Mouse (Mus musculus) T-cell, adult 2 months (primary cell): ENCODE data around the gene Tedc2.

Source experiments
- DNase-seq: peaks from one replicate; pipeline ENCODE4 v3.0.0; 2022; ENCODE audit warnings: low spot score

The Tedc2 gene

DNA sequence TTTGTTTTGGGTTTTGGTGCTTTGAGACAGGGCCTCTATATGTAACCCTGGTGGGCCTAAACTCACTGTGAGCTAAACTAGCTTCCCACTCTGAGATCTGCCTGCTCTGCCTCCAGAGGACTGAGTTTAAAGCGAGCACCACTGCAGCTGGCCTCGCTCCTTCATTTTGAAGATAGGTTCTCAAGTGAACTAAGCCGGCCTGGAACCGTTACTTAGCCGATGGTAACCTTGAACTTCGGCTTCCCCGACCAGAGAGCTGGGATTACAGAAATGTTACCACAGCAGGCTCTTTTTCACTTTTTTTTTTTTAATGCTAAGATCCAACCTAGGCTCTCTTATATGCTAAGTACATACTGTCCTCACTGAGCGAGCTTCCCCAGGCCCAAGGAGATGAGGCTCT is 27.4 kb downstream of the Tedc2 start:
- DNase-seq, result no peak

DNA sequence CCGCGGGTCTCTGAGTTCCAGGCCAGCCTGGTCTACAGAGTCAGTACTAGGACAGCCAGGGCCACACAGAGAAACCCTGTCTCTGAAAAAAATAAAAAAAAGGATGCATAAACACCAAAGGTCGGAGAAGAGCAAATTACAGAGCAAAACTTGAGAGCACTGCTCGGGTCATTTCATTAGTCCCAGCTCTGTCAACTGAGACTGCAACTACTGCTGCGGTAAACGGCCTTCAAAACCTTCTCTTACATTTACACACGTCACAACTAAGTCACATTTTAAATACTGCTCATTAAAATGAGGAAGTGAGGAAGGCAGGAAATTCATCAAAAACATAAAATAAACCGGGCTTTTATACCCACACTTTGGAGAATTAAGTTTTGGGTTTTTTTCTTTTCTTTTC is 27.8 kb downstream of the Tedc2 start:
- DNase-seq, result no peak

DNA sequence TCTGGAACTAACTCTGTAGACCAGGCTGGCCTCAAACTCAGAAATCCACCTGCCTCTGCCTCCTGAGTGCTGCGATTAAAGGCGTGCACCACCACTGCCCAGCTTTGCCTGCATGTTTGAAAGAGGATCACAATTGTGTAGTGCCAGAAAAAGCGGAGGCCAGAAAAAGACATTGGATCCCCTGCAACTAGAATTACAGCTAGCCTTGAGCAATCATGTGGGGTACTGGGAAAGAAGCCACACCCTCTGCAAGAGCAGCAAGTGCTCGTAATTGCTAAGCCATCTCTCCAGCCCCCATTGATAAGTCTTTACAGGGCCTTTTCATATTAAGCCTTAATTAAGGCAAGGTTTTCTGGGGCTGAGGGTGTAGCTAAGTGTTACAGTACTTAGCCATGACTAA is 29.2 kb downstream of the Tedc2 start:
- DNase-seq, result no peak

DNA sequence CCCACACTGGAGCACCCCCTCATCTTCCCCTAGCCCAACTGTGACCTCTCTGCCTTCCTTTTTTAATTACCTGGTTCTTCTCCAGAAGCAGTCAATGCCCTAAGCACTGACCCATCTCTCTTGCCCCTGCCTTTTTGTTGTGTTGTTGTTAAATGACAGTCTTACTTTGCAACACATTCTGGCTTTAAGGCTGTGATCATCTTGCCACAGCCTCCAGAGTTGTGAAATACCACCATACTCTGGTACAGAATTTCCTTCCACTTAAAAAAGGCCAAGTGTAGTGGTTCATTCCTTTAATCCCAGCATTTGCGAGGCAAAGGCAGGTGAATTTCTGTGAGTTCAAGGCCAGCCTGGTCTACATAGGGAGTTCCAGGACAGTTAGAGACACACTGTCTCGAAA is 29.7 kb downstream of the Tedc2 start:
- DNase-seq, result no peak

DNA sequence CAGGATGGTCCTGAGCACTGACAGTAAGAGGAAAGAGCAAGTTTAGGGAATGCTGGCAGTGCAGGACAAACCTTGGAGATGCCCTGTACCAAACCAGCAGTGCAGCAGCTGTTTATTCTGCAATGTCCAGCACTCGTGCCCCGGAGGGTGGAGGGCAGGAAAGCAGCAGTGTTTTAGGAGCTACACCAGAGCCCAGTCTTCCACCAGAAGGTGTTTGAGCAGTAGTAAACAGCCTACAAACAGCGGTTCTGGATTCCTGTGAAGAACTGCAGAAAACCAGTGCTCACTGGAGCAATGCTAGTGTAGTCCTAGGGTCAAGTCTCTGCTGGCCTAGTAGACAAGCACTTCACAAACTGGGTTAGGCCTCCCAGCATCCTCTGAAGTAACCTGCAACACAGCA is 46.4 kb downstream of the Tedc2 start:
- no peak for DNase-seq

DNA sequence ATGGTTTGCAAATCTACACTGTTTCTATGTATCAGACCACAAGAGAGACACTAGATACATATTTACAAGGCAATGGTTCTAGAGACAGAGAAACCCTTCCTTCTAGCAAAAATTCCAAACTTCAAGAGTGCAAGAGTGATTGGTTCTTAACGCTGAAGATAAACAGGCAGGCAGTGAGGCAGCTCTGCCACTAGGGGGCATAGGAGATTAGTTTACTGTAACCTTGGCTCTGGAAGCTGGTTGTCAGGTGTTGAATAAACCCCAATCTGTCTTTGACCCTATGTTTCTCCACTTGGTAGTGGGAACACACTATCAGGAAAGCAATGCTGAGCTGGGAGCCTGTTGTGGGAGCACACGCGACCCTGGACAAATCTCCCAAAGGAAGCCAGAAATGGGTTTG is 47.2 kb downstream of the Tedc2 start:
- DNase-seq, result peak; percentile 72

DNA sequence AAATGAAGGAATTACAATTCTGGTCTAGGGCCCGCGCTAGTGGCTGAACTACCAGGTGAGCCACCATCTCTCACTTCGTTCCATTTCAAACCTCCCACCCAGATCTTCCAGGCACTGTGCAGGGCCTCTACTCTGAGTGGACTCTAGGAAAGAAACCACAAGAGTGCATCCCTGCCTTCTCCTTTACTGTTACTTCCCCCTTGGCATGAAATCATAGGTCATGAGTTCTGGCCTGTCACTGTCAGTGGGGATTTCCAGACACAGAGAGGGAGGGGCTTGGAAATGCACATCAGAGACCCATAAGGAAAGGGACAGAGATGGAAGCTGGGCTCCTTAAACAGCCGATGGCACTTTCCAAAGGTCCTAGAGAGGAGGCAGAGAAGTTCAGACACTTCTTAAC is 48.9 kb downstream of the Tedc2 start:
- DNase-seq, result no peak

DNA sequence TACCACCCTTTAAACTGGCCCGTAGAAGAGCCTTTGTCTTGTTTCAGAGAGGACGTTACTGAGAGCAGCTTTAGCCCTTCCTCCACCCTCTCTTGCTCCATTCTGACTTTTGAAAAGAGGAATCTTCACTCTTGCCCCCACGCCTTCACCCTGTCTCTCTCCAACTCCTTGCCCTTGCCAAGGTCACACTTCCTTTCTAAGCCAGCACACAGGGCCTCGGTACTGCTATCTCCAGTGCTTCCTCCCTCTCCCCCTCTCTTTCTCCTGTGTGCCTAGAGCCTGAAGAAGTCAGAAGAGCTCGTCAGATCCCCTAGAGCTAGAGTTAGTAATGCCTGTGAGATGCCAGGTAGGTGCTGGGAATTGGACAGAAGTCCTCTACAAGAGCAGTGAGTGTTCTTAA is 49.9 kb downstream of the Tedc2 start:
- DNase-seq, result no peak

DNA sequence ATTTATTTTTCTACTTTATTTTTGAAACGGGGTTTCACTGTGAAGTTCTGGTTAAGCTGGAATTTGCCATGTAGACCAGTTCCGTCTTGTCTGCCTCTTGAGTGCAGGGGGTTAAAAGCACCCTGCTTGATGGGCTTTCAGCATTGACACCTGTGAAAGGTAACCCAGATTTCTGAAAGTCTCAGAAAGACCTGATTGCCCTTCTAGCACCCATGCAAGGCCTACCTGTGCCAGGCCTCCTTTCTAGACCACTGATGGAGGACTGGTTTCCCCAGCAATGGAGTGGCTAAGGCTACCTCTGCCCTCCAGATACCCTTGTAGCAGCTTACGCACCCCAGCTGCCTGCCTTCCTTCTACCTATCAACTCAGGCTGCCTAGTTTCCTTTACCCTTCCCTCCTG is 50.5 kb downstream of the Tedc2 start:
- no peak for DNase-seq

DNA sequence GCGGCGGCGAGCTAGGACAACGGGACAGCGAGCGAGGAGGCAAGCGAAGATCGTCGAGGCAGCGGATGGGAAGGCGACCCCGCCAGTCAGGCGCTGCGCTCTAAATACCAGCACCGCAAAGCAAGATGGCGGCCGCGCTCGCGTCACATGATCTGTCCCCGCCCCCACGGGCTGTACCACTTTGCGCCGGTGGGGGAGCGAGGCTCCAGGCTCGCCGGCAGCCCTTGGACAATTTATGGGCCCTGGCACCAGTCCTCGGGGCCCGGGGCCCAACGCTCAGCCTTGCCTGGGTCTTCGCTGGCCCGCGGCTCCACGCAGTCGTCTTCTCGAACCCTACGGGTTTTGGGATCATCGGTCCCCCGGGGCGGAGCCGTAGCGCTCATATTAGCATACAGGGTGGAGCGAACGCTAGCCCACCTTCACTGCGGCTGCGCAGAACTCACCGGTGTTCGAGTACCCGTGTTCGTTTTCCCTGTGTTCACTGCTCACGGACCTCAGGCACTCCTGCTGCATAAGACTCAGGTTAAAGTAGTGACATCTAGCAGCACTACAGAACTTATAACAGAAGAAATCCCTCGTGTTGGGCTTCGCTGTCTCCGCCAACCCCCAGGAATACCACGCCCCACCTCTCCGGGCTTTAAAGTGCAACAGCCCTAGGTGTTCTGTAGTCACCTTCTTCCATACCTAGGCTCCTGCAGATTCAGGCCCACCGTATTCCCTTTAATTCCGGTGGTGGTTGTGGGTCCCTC is 51.2 kb downstream of the Tedc2 start, which contains the start of gene Atp6v0c:
Gene Atp6v0c (minus strand): TSS at position 386 of the 749 bp plus-strand sequence.
- peak; percentile 92 for DNase-seq

DNA sequence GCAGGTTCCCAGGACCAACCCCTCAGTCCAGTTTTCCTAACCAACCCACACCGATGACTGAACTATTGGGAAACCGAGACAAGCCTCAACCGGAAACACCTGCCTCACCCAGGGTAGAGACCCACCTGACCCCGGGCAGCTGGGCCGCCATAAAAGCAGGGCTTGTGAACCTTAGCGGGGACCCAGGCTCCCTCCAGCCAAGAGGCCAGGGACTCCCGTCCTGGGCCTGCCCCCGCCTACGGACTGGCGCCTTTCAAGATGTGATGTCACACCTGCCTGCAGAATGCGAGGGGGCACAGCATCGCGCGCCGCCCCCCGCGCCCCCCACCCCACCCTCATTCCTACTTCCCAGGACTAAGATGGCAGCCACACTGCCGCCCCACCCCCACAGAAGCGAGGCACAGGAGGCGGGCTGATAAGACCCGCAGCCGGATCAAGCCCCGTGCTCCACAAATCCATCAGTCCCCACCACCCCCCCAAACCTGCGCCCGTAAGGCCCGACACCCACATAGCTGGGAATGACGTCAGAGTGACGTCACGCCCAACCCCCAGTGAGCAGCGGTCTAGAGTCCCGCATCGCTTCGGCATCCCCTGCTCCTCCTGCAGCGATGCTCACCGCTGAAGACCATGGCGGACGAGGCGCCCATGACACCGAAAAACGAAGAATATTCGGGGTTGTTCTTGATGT is 51.9 kb downstream of the Tedc2 start:
- peak; percentile 89 for DNase-seq

DNA sequence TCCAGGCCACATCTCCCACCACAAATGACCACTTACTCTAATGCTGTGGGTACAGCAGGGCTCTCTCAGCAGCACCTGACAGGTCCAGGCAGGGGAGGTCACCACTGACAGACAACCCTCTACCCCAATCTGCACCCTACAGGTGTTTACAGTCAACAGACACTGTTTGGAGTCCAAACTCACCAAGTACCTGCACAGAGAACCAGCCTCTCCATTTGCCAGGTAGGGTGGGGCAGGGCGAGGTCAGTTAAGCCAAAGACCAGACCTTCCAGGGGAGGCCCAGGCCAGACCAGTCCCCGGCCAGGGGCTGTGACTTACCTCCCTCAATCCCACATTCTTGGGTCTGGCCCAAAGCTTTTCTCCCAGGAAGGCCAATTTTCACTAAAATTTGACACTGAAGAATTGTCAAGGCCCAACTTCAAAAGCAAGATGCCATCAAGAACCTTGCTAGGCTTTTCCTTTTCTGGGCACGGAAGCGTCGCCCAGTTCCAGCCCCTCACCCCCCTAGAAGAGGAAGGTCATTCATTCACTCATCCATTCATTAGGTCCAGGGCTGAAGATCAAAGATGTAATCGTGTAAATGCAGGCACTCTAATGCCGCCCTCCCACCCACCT is 52.7 kb downstream of the Tedc2 start:
- no peak for DNase-seq

DNA sequence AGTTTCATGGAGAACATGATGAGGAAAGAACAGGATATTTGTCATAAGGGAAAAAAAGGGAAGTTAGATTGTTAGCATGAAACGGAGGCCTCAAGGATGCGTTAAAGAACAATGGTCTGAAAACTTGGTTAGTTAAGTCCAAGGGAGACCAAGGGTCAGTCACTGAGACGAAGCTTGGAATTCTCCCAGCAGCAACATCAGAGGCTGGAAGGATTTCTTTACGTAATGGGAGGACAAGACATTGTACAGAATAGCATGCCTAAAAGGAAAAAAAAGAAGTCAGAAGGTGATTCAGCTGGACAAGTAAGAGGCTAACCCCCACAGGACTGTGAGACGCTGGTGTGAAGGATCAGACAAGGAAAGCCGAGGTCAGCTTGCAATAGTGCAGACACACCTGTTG is 53.5 kb downstream of the Tedc2 start:
- no peak for DNase-seq
